Mouse (Mus musculus) frontal cortex, postnatal 10 days (tissue): Measurements from ENCODE around the gene Xpo4.
"Not testable (repeated sequence)": the region's sequence is repeated elsewhere in the genome, so short reads cannot be mapped to it uniquely, and the experiment has no call there.

Experiments
- DNase-seq, 2 experiments: peaks; one replicate each; pipeline ENCODE4 v3.0.0; 2022; ENCODE audit warnings: low spot score in 2 of 2, mixed read lengths in 1 of 2

Xpo4 gene

GRCm38 (mm10) chr14:57664822-57665627 is at the start of gene Xpo4:
Gene Xpo4, minus strand, starts transcription at chr14:57665430.
- DNase-seq = peak; percentile 68 to 84

- no peak for DNase-seq
These were observed 47.7 kb upstream of the Xpo4 start for GRCm38 (mm10) chr14:57712884-57713283.

GRCm38 (mm10) chr14:57711059-57711458 is 45.8 kb upstream of the Xpo4 start:
- DNase-seq = no peak

- DNase-seq = no peak
These were observed 43.9 kb upstream of the Xpo4 start for GRCm38 (mm10) chr14:57709171-57709570.

GRCm38 (mm10) chr14:57708580-57708979 is 43.4 kb upstream of the Xpo4 start:
- DNase-seq = no peak

GRCm38 (mm10) chr14:57707100-57707893 is 42.1 kb upstream of the Xpo4 start:
- no peak for DNase-seq

GRCm38 (mm10) chr14:57706760-57707099 is 41.5 kb upstream of the Xpo4 start:
- DNase-seq = peak in 1 of 2 experiments; percentile 38

GRCm38 (mm10) chr14:57705759-57706158 is 40.5 kb upstream of the Xpo4 start:
- DNase-seq = no peak

- no peak for DNase-seq
These were observed 39.8 kb upstream of the Xpo4 start for GRCm38 (mm10) chr14:57705075-57705474.

- no peak for DNase-seq
These were observed 36.8 kb upstream of the Xpo4 start for GRCm38 (mm10) chr14:57701915-57702477.

GRCm38 (mm10) chr14:57699461-57699970 is 34.3 kb upstream of the Xpo4 start:
- DNase-seq = no peak

GRCm38 (mm10) chr14:57699016-57699415 is 33.8 kb upstream of the Xpo4 start:
- DNase-seq = no peak

GRCm38 (mm10) chr14:57696066-57696465 is 30.8 kb upstream of the Xpo4 start:
- DNase-seq = no peak

- DNase-seq = no peak
These were observed 30.3 kb upstream of the Xpo4 start for GRCm38 (mm10) chr14:57695550-57695949.

- DNase-seq = no peak
These were observed 29.0 kb upstream of the Xpo4 start for GRCm38 (mm10) chr14:57694246-57694645.

- no peak for DNase-seq
These were observed 27.4 kb upstream of the Xpo4 start for GRCm38 (mm10) chr14:57692517-57693130.

- no peak for DNase-seq
These were observed 26.1 kb upstream of the Xpo4 start for GRCm38 (mm10) chr14:57691316-57691715.

- DNase-seq = no peak
These were observed 25.5 kb upstream of the Xpo4 start for GRCm38 (mm10) chr14:57690681-57691080.

- not testable (repeated sequence) for DNase-seq
These were observed 22.8 kb upstream of the Xpo4 start for GRCm38 (mm10) chr14:57688066-57688465.

- no peak for DNase-seq
These were observed 22.2 kb upstream of the Xpo4 start for GRCm38 (mm10) chr14:57687441-57687840.

- DNase-seq = no peak
These were observed 21.4 kb upstream of the Xpo4 start for GRCm38 (mm10) chr14:57686647-57687046.

- DNase-seq = peak in 1 of 2 experiments; percentile 49
These were observed 19.3 kb upstream of the Xpo4 start for GRCm38 (mm10) chr14:57684579-57684978.
